ENCODE assay signal across 21 mouse cellular contexts in genomic region chr6:121531825-121532389, GRCm38 (mm10). TPM values are rescaled to one million over a fixed set of nuclear protein-coding genes. Genes with fewer than 3 reads are reported as not detected.
DNase-seq lines count a peak whose midpoint lies in the region; ATAC-seq lines count a peak whose summit lies in the region.
"Had no signal": no experiment of that assay in that cellular context is flagged by ENCODE, and none has a peak within 500 bp of the region (broad histone marks: within the 10 kb centered on the region; RNA-seq: fewer than 3 reads in every experiment).

No protein-coding gene starts in this region.

- no peaks in the 10 kb centered on the region for H3K9me3 ChIP-seq in forebrain, embryonic 12.5 days
- H3K9me3 ChIP-seq in forebrain, embryonic 10.5 days: no peaks in the 10 kb centered on the region
- no peaks in the 10 kb centered on the region for H3K9me3 ChIP-seq in midbrain, embryonic 16.5 days (replicated peaks; ENCODE audit: control insufficient read depth, low read length, poor library complexity, severe bottlenecking)
- H3K9me3 ChIP-seq in kidney, embryonic 14.5 days (ENCODE audit: control insufficient read depth, low read length): no peaks in the 10 kb centered on the region
- H3K9me3 ChIP-seq: limb, embryonic 12.5 days; liver, embryonic 15.5 days; stomach, embryonic 15.5 days had no signal

- no peak overlapping the region for H3K27ac ChIP-seq in forebrain, embryonic 12.5 days
- no peak overlapping the region for H3K27ac ChIP-seq in forebrain, embryonic 10.5 days
- H3K27ac ChIP-seq in midbrain, embryonic 16.5 days (ENCODE audit: low read length): no peak overlapping the region
- H3K27ac ChIP-seq in kidney, embryonic 14.5 days (ENCODE audit: low read depth, low read length): no peak overlapping the region
- H3K27ac ChIP-seq: limb, embryonic 12.5 days; liver, embryonic 15.5 days; stomach, embryonic 15.5 days had no signal

- WGBS in forebrain, embryonic 12.5 days: 62% methylated on average over 13 of the region's 13 CpGs
- WGBS in forebrain, embryonic 10.5 days: 74% methylated on average over 13 of the region's 13 CpGs
- 47% methylated on average over 13 of the region's 13 CpGs for whole genome bisulfite sequencing in midbrain, embryonic 16.5 days
- 72% methylated on average over 13 of the region's 13 CpGs for WGBS in kidney, embryonic 14.5 days

- H3K4me2 ChIP-seq in forebrain, embryonic 12.5 days: no peak overlapping the region
- H3K4me2 ChIP-seq in midbrain, embryonic 16.5 days (ENCODE audit: low read length): no peak overlapping the region
- no peak overlapping the region for H3K4me2 ChIP-seq in kidney, embryonic 14.5 days (replicated peaks; ENCODE audit: low read depth, low read length)
- H3K4me2 ChIP-seq: limb, embryonic 12.5 days; liver, embryonic 15.5 days; stomach, embryonic 15.5 days had no signal

- ATAC-seq in forebrain, embryonic 12.5 days (ENCODE audit: low FRiP score): peak; percentile 71; the same call in 1 of the 2 replicates
- ATAC-seq in midbrain, embryonic 16.5 days: peak; percentile 57
- ATAC-seq in kidney, embryonic 14.5 days (ENCODE audit: low FRiP score, low TSS enrichment): no peak
- ATAC-seq: inflammation-experienced regulatory T-cells, adult 6 months; Patski had no signal

- H3K36me3 ChIP-seq in forebrain, embryonic 12.5 days (replicated peaks): no peaks in the 10 kb centered on the region
- no peaks in the 10 kb centered on the region for H3K36me3 ChIP-seq in forebrain, embryonic 10.5 days (replicated peaks)
- H3K36me3 ChIP-seq in midbrain, embryonic 16.5 days (ENCODE audit: control insufficient read depth, insufficient read depth, low read length): no peaks in the 10 kb centered on the region
- no peaks in the 10 kb centered on the region for H3K36me3 ChIP-seq in kidney, embryonic 14.5 days (ENCODE audit: control insufficient read depth, insufficient read depth, low read length)
- H3K36me3 ChIP-seq: limb, embryonic 12.5 days; liver, embryonic 15.5 days; stomach, embryonic 15.5 days had no signal

- no peak overlapping the region for H3K9ac ChIP-seq in forebrain, embryonic 12.5 days
- no peak overlapping the region for H3K9ac ChIP-seq in midbrain, embryonic 16.5 days (ENCODE audit: low read depth, low read length)
- H3K9ac ChIP-seq in kidney, embryonic 14.5 days (ENCODE audit: low read depth, low read length): no peak overlapping the region
- H3K9ac ChIP-seq: limb, embryonic 12.5 days; liver, embryonic 15.5 days; stomach, embryonic 15.5 days had no signal

- H3K4me1 ChIP-seq in forebrain, embryonic 12.5 days: 0 out of 2 replicates have a peak, but pooled peaks cover 5% of the 10 kb centered on the region
- H3K4me1 ChIP-seq in forebrain, embryonic 10.5 days: no peaks in the 10 kb centered on the region
- H3K4me1 ChIP-seq in midbrain, embryonic 16.5 days (ENCODE audit: control insufficient read depth, insufficient read depth, low read length): no peaks in the 10 kb centered on the region
- no peaks in the 10 kb centered on the region for H3K4me1 ChIP-seq in kidney, embryonic 14.5 days (ENCODE audit: control insufficient read depth, insufficient read depth, low read length)
- H3K4me1 ChIP-seq: limb, embryonic 12.5 days; liver, embryonic 15.5 days; stomach, embryonic 15.5 days had no signal

- DNase-seq in forebrain, embryonic 10.5 days (ENCODE audit: extremely low spot score, low spot score): no peak
- DNase-seq in right cerebral cortex, adult 2 months (ENCODE audit: low spot score in 2 of 2): peak; percentile 37 to 40
- no peak for DNase-seq in right cerebral cortex, postnatal 36 days (ENCODE audit: low spot score in 2 of 2)
- DNase-seq in natural killer cell, adult 2 months (ENCODE audit: low spot score in 2 of 2): no peak
- DNase-seq in kidney, adult 18-20 months: no peak
- DNase-seq: adrenal gland, adult 2 months; cerebellum, postnatal 10 days; gastrocnemius, postnatal 25 days; kidney, postnatal 25 days; layer of hippocampus, postnatal 36 days; lung, postnatal 36 days; thymus, postnatal 36 days had no signal

- no peak overlapping the region for H3K4me3 ChIP-seq in forebrain, embryonic 12.5 days (replicated peaks)
- H3K4me3 ChIP-seq in forebrain, embryonic 10.5 days: no peak overlapping the region
- H3K4me3 ChIP-seq in midbrain, embryonic 16.5 days (ENCODE audit: low read depth, low read length): no peak overlapping the region
- no peak overlapping the region for H3K4me3 ChIP-seq in kidney, embryonic 14.5 days (ENCODE audit: low read length)
- H3K4me3 ChIP-seq: limb, embryonic 12.5 days; liver, embryonic 15.5 days; stomach, embryonic 15.5 days had no signal

- H3K27me3 ChIP-seq in forebrain, embryonic 12.5 days: peaks cover 5% of the 10 kb centered on the region; the same call in 1 of the 2 replicates
- H3K27me3 ChIP-seq in forebrain, embryonic 10.5 days (ENCODE audit: poor library complexity, severe bottlenecking): peaks cover 9% of the 10 kb centered on the region
- H3K27me3 ChIP-seq in midbrain, embryonic 16.5 days (ENCODE audit: control insufficient read depth, insufficient read depth, low read depth, low read length): no peaks in the 10 kb centered on the region
- H3K27me3 ChIP-seq in kidney, embryonic 14.5 days (ENCODE audit: control insufficient read depth, insufficient read depth, low read length): no peaks in the 10 kb centered on the region
- H3K27me3 ChIP-seq: limb, embryonic 12.5 days; liver, embryonic 15.5 days; Patski; stomach, embryonic 15.5 days had no signal

RNA-seq across cellular contexts. Expression of gene Iqsec3, which starts 58.4 kb away (rescaled TPM):
- polyA plus RNA-seq in forebrain, embryonic 12.5 days (2016; fragmentation: Nextera tagmentation; extraction: Ambion mirVana): 2.4 TPM in 2 replicates
- polyA plus RNA-seq in forebrain, embryonic 10.5 days (2016; fragmentation: Nextera tagmentation; extraction: Ambion mirVana): 0.09 and 0.20 TPM in 2 replicates
- polyA plus RNA-seq in midbrain, embryonic 16.5 days (2015; fragmentation: Nextera tagmentation; extraction: Ambion mirVana): 10.2 and 11.0 TPM in 2 replicates
- polyA plus RNA-seq in kidney, embryonic 14.5 days (2014; fragmentation: Nextera tagmentation; extraction: Ambion mirVana): 0.08 TPM in 1 of 2 replicates, not detected in the other
- polyA plus RNA-seq: heart, embryonic 16.5 days; inflammation-experienced regulatory T-cells, adult 6 months; liver, embryonic 15.5 days had no signal

Comparison
In these comparisons a context has a peak if more than half of its experiments do, and no peak if none do; other contexts are left out.
1. DNase-seq: peak in right cerebral cortex, adult 2 months (2 of 2); none in forebrain, embryonic 10.5 days (single experiment), right cerebral cortex, postnatal 36 days (0 of 2), natural killer cell, adult 2 months (0 of 2) and kidney, adult 18-20 months (single experiment).